Mouse (Mus musculus) megakaryocyte-erythroid progenitor cell, adult 5-6 weeks (primary cell): Measurements from ENCODE around the gene A830018L16Rik. TPM values are rescaled to one million over a fixed set of nuclear protein-coding genes. Genes with fewer than 3 reads are reported as not detected.
"Not testable (repeated sequence)": the region's sequence is repeated elsewhere in the genome, so short reads cannot be mapped to it uniquely, and the experiment has no call there.

ENCODE experiments used
- ATAC-seq: replicated peaks from 2 replicates; pipeline ENCODE4 v1.8.0; 2016; ENCODE audit warnings: mild to moderate bottlenecking, inconsistent platforms; ENCODE audit not compliant: severe bottlenecking, poor library complexity, low FRiP score, low TSS enrichment
- total RNA-seq, 2 experiments: library from RNA; stranded (forward) in 1 of 2; stranded (reverse) in 1 of 2; fragments of 200-1000, 215-1000 nt in 1 of 2; fragments of >200 nt in 1 of 2; fragmentation: Nextera tagmentation in 1 of 2; gene quantifications; 2 replicates each; pipeline ENCODE4 v1.2.3; 2014 to 2017

Gene A830018L16Rik
- total RNA-seq (2014; fragmentation: Nextera tagmentation) (not detected in 2 replicates), total RNA-seq (2017) (not detected in 2 replicates)

GRCm38 (mm10) chr1:11413894-11414556, at the start of gene A830018L16Rik:
Gene A830018L16Rik (plus strand): TSS chr1:11414105.
- no peak for ATAC-seq

DNA sequence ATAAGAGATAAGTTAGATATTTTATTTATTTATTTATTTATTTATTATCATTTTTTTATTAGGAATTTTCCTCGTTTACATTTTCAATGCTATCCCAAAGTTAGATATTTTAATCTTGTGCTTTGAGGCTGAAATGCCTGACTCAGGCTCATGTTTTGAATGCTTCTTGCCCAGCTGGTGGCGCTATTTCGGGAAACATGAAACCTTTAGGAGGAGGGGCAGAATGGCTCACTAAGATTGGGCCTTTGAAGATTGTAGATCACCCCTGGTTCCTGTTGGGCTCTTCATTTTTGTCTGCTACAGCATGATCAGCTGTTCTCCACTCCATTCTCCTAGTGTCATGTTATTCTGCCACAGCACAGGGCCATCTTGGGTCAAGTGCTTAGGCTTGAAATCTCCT, 28.1 kb upstream of the A830018L16Rik start:
- ATAC-seq = no peak

- ATAC-seq = no peak
These were observed 18.5 kb upstream of the A830018L16Rik start for GRCm38 (mm10) chr1:11395408-11395807.

DNA sequence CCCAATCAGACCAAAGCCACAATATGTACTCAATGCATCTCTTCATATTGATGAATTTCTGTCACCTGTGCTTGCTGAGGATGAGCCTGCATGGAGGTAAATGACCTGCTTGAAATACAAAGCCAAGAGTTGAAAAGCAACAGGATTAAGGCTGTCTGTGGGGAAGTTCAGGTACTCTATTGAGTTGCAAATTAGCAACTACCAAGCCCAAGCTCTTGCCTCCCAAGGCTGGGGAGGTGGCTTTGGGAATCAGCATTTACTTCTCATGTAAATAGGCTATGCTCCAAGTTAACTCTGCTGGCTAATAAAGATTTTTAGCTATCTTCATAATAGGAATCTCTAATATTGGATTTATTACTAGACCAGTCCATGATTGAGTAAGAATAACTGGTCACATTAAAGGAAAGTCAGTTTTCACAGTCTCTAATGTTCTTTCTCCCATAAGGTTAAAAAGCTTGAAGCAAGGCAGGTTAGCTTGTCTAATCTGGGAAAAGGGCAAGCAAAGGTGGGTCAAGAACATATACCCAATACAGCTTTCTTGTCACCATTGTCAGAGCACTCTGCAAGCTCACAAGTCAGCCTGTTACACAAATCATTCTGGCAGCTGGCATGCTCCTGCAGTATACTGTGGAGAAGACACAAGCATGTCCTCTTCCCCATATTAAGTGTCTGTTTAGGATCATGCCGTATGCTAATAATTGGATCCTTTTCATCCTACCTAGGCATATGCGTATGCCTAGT, 17.7 kb upstream of the A830018L16Rik start:
- no peak for ATAC-seq

GRCm38 (mm10) chr1:11401159-11401558, 12.7 kb upstream of the A830018L16Rik start:
- no peak for ATAC-seq

DNA sequence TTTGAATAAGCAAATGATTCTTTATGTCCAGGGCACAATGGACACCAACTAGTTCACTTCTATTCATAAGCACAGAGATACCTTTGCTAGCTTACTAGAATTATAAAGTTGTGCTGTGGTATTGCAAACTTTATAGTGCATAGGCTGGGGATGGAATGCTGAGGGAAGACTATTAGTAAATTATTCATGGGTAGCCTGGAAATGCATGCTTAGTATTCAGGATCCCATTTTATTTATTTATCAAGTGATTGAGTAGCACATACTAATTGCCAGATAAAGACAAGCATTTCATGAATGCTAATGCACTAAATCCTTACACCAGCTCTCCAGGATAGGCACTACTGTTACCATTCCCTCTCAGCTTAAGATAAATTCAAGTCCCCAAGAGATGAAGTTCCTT, 8.4 kb upstream of the A830018L16Rik start:
- ATAC-seq = no peak

DNA sequence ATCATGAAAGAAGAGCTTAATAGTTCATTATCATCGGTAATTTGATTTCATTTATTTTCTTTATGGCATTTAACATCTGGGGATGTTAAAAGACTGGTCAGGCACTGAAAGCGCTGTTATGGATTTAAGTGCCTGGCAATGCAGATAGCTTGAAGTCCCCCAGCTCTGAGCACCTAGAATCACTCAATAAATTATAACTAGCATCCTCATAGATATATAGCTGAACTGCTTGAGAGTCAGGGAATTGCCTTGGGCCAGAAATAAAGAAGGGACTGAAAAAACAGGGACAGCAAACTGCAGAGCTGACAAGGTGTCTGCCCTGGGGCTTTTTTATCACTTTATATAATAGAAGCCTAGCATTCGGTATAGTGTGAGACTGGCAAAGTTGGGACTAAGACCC, 7.9 kb upstream of the A830018L16Rik start:
- ATAC-seq = no peak

DNA sequence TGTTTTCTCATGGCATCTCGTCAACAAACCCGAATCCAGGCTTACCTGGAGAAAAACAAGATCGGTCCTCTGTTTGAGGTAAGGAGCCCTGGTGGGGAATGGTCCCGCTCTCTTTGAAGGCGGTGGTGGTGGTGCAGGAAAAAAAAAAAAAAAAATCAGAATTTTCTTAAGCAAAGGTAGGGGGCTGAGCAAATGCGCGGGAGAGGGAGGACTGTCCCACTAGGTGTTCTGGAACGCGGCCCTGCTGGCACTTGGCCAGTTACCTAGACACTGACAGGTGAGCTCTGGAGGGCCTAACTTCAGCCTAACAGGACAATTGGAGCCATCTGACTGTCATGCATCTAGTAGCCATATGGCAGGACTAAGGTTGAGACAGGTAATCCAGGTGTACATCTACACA, 655 bp downstream of the A830018L16Rik start:
- ATAC-seq = no peak

GRCm38 (mm10) chr1:11427310-11427709, 13.4 kb downstream of the A830018L16Rik start:
- no peak for ATAC-seq

DNA sequence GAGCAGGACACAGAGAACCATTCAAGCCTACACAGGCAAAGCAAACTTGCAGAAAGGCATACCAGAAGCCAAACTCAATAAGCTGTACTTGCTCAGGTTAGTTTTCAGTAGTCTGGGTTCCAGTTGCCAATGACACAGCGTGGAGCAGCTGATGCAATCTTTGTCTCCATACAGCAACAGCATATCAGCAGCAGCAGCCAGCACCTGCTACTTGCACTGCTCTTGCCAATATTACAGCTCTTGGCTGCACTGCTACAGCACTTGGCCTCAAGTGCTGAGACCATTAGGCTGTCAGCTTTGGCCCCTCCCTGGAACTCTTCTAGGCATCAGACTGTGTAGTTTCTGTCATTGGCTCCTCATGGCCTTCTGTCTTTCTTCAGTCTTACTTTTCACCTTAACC, 44.4 kb downstream of the A830018L16Rik start:
- no peak for ATAC-seq

GRCm38 (mm10) chr1:11466325-11466724, 52.4 kb downstream of the A830018L16Rik start:
- no peak for ATAC-seq

DNA sequence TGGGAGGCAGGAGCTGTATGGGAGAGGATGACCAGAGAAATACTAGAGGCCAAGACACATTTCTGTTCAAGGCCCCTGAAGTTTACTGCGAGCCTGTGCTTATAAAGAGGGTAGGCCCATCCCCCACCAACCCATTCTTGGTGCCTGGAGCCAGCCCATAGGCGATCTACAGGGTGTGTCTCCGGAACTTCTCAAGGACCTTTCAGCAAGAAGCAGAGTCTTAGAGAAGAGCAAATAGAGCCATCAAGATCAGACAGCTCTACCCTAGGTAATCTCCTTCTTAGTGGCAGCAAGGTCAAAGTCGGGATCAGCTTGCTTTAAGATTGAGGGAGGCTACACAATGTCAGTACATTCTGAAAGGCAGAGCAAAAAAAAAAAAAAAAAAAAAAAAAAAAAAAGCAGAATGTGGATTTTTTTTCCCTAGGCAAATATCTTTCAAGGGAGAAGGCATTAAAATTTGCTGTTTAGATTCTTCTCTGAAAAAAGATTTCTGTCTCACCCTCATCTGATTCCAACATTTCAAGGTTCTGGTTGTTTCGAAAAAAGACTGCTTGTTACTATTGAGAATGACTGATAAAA, 53.2 kb downstream of the A830018L16Rik start:
- no peak for ATAC-seq

GRCm38 (mm10) chr1:11492936-11493335, 79.0 kb downstream of the A830018L16Rik start:
- ATAC-seq = no peak

DNA sequence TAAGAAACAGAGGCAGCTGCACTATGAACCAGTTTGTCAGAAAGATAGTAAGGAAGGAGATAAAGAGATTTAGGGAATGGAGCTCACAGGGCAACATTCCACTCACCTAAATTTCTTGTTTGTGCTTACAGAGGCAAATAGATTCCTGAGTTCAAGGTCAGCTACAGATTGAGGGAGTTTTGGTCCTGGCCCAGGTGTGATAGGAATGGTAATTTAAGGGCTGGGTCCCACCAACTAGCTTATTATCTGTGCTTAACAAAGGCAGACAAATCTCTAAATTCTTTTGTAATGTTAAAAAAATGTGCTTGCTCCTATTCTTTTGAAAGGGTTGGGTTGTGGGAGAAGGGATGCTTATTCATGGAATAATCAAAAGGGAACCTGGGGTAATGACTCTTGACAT, 87.7 kb downstream of the A830018L16Rik start:
- no peak for ATAC-seq

DNA sequence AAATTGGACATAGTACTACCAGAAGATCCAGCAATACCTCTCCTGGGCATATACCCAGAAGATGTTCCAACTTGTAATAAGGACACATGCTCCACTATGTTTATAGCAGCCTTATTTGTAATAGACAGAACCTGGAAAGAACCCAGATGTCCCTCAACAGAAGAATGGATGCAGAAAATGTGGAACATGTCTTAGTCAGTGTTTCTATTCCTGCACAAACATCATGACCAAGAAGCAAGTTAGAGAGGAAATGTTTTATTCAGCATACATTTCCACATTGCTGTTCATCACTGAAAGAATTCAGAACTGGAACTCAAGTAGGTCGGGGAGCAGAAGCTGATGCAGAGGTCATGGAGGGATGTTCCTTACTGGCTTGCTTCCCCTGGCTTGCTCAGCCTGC, 135.9 kb downstream of the A830018L16Rik start:
- not testable (repeated sequence) for ATAC-seq

- no peak for ATAC-seq
These were observed 151.4 kb downstream of the A830018L16Rik start for GRCm38 (mm10) chr1:11565309-11565708.

GRCm38 (mm10) chr1:11566730-11567129, 152.8 kb downstream of the A830018L16Rik start:
- no peak for ATAC-seq

GRCm38 (mm10) chr1:11567300-11567885, 153.5 kb downstream of the A830018L16Rik start:
- no peak for ATAC-seq

- ATAC-seq = no peak
These were observed 156.4 kb downstream of the A830018L16Rik start for GRCm38 (mm10) chr1:11570274-11570673.

DNA sequence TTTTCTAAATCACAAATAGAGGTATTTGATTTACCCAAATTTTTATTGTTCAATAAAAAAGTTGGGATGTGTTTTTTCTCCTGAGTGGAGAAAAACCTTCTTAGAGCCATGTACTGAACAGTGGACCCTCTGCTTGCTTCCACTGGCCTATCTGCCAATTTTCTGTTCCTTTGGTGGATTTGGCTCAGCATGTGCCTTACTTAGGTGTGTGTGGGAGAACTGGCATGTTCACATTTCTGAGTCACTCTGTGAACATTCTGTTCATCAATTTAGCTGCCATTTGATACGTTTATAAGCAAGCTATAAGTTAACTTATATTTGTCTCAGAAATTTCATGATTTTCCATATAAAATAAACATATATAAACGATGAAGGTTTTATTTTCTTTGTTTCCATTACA, 159.6 kb downstream of the A830018L16Rik start:
- no peak for ATAC-seq
